Mouse (Mus musculus): ENCODE data around the gene Ptprm.

- TF ChIP-seq CTCF (IDR thresholded peaks at IDR 0.05; ENCODE audit: low read depth) = no peak
- no peak for TF ChIP-seq EP300 (IDR thresholded peaks at IDR 0.05; ENCODE audit: low read depth)
Observed at GRCm38 (mm10) chr17:67245273-67245875, 108.9 kb downstream of the Ptprm start.
